Comparison of ENCODE assay signal across 28 mouse cellular contexts in genomic region chr11:3563853-3564252, GRCm38 (mm10). TPM values are rescaled to one million over a fixed set of nuclear protein-coding genes. Genes with fewer than 3 reads are reported as not detected.
DNase-seq lines count a peak whose midpoint lies in the region; ATAC-seq and TF ChIP-seq lines count a peak whose summit lies in the region.
"Had no signal": no experiment of that assay in that cellular context is flagged by ENCODE, and none has a peak within 500 bp of the region (broad histone marks: within the 10 kb centered on the region; RNA-seq: fewer than 3 reads in every experiment).

No protein-coding gene starts in this region.

- H3K27ac ChIP-seq in heart, embryonic 11.5 days (ENCODE audit: low read depth, low read length) = peak overlapping the region; percentile 70
- peak overlapping the region; percentile 4; the same call in 1 of the 2 replicates for H3K27ac ChIP-seq in kidney, adult 2 months (ENCODE audit: insufficient read depth, low read depth, low read length)
- H3K27ac ChIP-seq in lung, embryonic 16.5 days (ENCODE audit: low read length) = peak overlapping the region; percentile 68; the same call in 1 of the 2 replicates
- H3K27ac ChIP-seq in limb, embryonic 15.5 days = peak overlapping the region; percentile 80; the same call in 1 of the 2 replicates
- H3K27ac ChIP-seq: forebrain, embryonic 15.5 days; hindbrain, embryonic 15.5 days; layer of hippocampus, adult 2 months; liver, embryonic 14.5 days had no signal

- no peak overlapping the region for H3K4me3 ChIP-seq in heart, embryonic 11.5 days (ENCODE audit: low read depth, low read length)
- H3K4me3 ChIP-seq in kidney, adult 2 months (ENCODE audit: insufficient read depth, low read depth, low read length) = no peak overlapping the region
- H3K4me3 ChIP-seq in lung, embryonic 16.5 days (ENCODE audit: low read length) = no peak overlapping the region
- H3K4me3 ChIP-seq in limb, embryonic 15.5 days = no peak overlapping the region
- H3K4me3 ChIP-seq: embryonic facial prominence, embryonic 10.5 days; forebrain, embryonic 15.5 days; heart, adult 2 months; hindbrain, embryonic 15.5 days; layer of hippocampus, adult 2 months; myocyte; neural tube, embryonic 13.5 days had no signal

- no peaks in the 10 kb centered on the region for H3K9me3 ChIP-seq in heart, embryonic 11.5 days (replicated peaks; ENCODE audit: control insufficient read depth, low read length)
- H3K9me3 ChIP-seq in lung, embryonic 16.5 days (ENCODE audit: control insufficient read depth, low read length) = no peaks in the 10 kb centered on the region
- H3K9me3 ChIP-seq in limb, embryonic 15.5 days = no peaks in the 10 kb centered on the region
- H3K9me3 ChIP-seq: embryonic facial prominence, embryonic 10.5 days; forebrain, embryonic 15.5 days; G1E; hindbrain, embryonic 15.5 days; neural tube, embryonic 13.5 days had no signal

- H3K4me2 ChIP-seq in heart, embryonic 11.5 days = no peak overlapping the region
- no peak overlapping the region for H3K4me2 ChIP-seq in lung, embryonic 16.5 days (ENCODE audit: low read depth, low read length)
- no peak overlapping the region for H3K4me2 ChIP-seq in limb, embryonic 15.5 days
- H3K4me2 ChIP-seq: forebrain, embryonic 15.5 days; hindbrain, embryonic 15.5 days; lung, embryonic 14.5 days; neural tube, embryonic 13.5 days had no signal

- peaks cover 25% of the 10 kb centered on the region for H3K4me1 ChIP-seq in heart, embryonic 11.5 days (ENCODE audit: control insufficient read depth, insufficient read depth, low read length)
- H3K4me1 ChIP-seq in kidney, adult 2 months (ENCODE audit: control insufficient read depth, insufficient read depth, low read length) = peaks cover 4% of the 10 kb centered on the region; the same call in 1 of the 2 replicates
- H3K4me1 ChIP-seq in lung, embryonic 16.5 days (replicated peaks; ENCODE audit: control insufficient read depth, insufficient read depth, low read length) = peaks cover 18% of the 10 kb centered on the region; the same call in 1 of the 2 replicates
- H3K4me1 ChIP-seq in limb, embryonic 15.5 days = peaks cover 24% of the 10 kb centered on the region
- H3K4me1 ChIP-seq: forebrain, embryonic 15.5 days; hindbrain, embryonic 15.5 days; neural tube, embryonic 13.5 days had no signal

- 63% methylated on average over 6 of the region's 6 CpGs for WGBS in heart, embryonic 11.5 days (ENCODE audit: insufficient replicate concordance)
- WGBS in kidney, adult 2 months = 82% methylated on average over 6 of the region's 6 CpGs
- WGBS in lung, embryonic 16.5 days = 82% methylated on average over 6 of the region's 6 CpGs
- 88% methylated on average over 6 of the region's 6 CpGs for WGBS in limb, embryonic 15.5 days

- H3K9ac ChIP-seq in heart, embryonic 11.5 days (ENCODE audit: low read depth, low read length) = no peak overlapping the region
- H3K9ac ChIP-seq in lung, embryonic 16.5 days (ENCODE audit: low read length) = no peak overlapping the region
- no peak overlapping the region for H3K9ac ChIP-seq in limb, embryonic 15.5 days
- H3K9ac ChIP-seq: forebrain, embryonic 15.5 days; hindbrain, embryonic 15.5 days; liver, embryonic 14.5 days; lung, embryonic 14.5 days; neural tube, embryonic 13.5 days had no signal

- H3K27me3 ChIP-seq in heart, embryonic 11.5 days (ENCODE audit: control insufficient read depth, insufficient read depth, low read length) = no peaks in the 10 kb centered on the region
- no peaks in the 10 kb centered on the region for H3K27me3 ChIP-seq in kidney, adult 2 months (replicated peaks; ENCODE audit: control insufficient read depth, insufficient read depth, low read length)
- no peaks in the 10 kb centered on the region for H3K27me3 ChIP-seq in lung, embryonic 16.5 days (ENCODE audit: control insufficient read depth, insufficient read depth, low read depth, low read length)
- H3K27me3 ChIP-seq in limb, embryonic 15.5 days = no peaks in the 10 kb centered on the region
- H3K27me3 ChIP-seq: CH12.LX; forebrain, embryonic 15.5 days; hindbrain, embryonic 15.5 days; neural tube, embryonic 13.5 days; Patski had no signal

- intact Hi-C loops in heart, postnatal 25 days (cut with DNase I) = no loop called here

- no peaks in the 10 kb centered on the region for H3K36me3 ChIP-seq in heart, embryonic 11.5 days (ENCODE audit: control insufficient read depth, insufficient read depth, low read length)
- no peaks in the 10 kb centered on the region for H3K36me3 ChIP-seq in kidney, adult 2 months (ENCODE audit: control insufficient read depth, insufficient read depth, low read length)
- H3K36me3 ChIP-seq in lung, embryonic 16.5 days (ENCODE audit: control insufficient read depth, insufficient read depth, low read length) = no peaks in the 10 kb centered on the region
- H3K36me3 ChIP-seq in limb, embryonic 15.5 days = no peaks in the 10 kb centered on the region
- H3K36me3 ChIP-seq: embryonic facial prominence, embryonic 10.5 days; forebrain, embryonic 15.5 days; G1E; hindbrain, embryonic 15.5 days; neural tube, embryonic 13.5 days had no signal

- TF ChIP-seq CTCF in kidney, adult 2 months (conservative IDR thresholded peaks at IDR 0.05; ENCODE audit: insufficient read depth, insufficient read length, low read depth, low read length) = no peak

- no peak for ATAC-seq in heart, embryonic 11.5 days (replicated peaks; ENCODE audit: insufficient number of reproducible peaks, low FRiP score, low TSS enrichment)
- no peak for ATAC-seq in lung, embryonic 16.5 days (ENCODE audit: low read depth)
- no peak for ATAC-seq in limb, embryonic 15.5 days (ENCODE audit: insufficient number of reproducible peaks, low FRiP score, low TSS enrichment, low read depth)
- ATAC-seq in inflammation-experienced regulatory T-cells, adult 6 months = no peak
- ATAC-seq: forebrain, embryonic 15.5 days; midbrain, embryonic 16.5 days; Patski had no signal

- no peak for TF ChIP-seq POLR2A in kidney, adult 2 months (IDR thresholded peaks at IDR 0.05; ENCODE audit: low read depth, low read length)

- DNase-seq in heart, postnatal 25 days (ENCODE audit: low spot score) = no peak
- no peak for DNase-seq in kidney, adult 2 months
- DNase-seq in kidney, postnatal 10 days = no peak
- no peak for DNase-seq in lung, postnatal 25 days (ENCODE audit: low spot score)
- DNase-seq: adrenal gland, adult 2 months; cerebellum, adult 11-12 months; cerebellum, postnatal 10 days; gastrocnemius, postnatal 14 days; kidney, adult 8-10 months had no signal

RNA-seq across cellular contexts. Expression of gene Smtn, which starts 23.4 kb away (rescaled TPM):
- 66.9 and 72.9 TPM in 2 replicates for polyA plus RNA-seq in heart, embryonic 11.5 days (2014; fragmentation: Nextera tagmentation; extraction: Ambion mirVana)
- total RNA-seq in heart, postnatal 25 days (2021) = 100 to 1,000 TPM; 170 to 174 TPM
- polyA plus RNA-seq in kidney, adult 2 months (2012; rRNA removed) = 52.3 and 57.2 TPM in 2 replicates
- 110 and 121 TPM in 2 replicates for polyA plus RNA-seq in lung, embryonic 16.5 days (2015; fragmentation: Nextera tagmentation; extraction: Ambion mirVana)
- polyA plus RNA-seq in limb, embryonic 15.5 days (2015; fragmentation: Nextera tagmentation; extraction: Ambion mirVana) = 81.7 and 136 TPM in 2 replicates
- 1 to 10 TPM; 1.5 to 7.4 (median 4.3) TPM for polyA plus RNA-seq in inflammation-experienced regulatory T-cells, adult 6 months (2017; shearing (Covaris generic))
- total RNA-seq: G1E had no signal
- polyA plus RNA-seq: G1E had no signal

RNA-seq across cellular contexts. Expression of gene Selenom, which starts 49.4 kb away (rescaled TPM):
- polyA plus RNA-seq in heart, embryonic 11.5 days (2014; fragmentation: Nextera tagmentation; extraction: Ambion mirVana) = 122 and 127 TPM in 2 replicates
- 10 to 100 TPM; 40.6 to 44.9 TPM for total RNA-seq in heart, postnatal 25 days (2021)
- polyA plus RNA-seq in kidney, adult 2 months (2012; rRNA removed) = 136 and 163 TPM in 2 replicates
- polyA plus RNA-seq in lung, embryonic 16.5 days (2015; fragmentation: Nextera tagmentation; extraction: Ambion mirVana) = 110 and 116 TPM in 2 replicates
- 215 and 226 TPM in 2 replicates for polyA plus RNA-seq in limb, embryonic 15.5 days (2015; fragmentation: Nextera tagmentation; extraction: Ambion mirVana)
- polyA plus RNA-seq in inflammation-experienced regulatory T-cells, adult 6 months (2017; shearing (Covaris generic)) = 10 to 100 TPM in 1 of 3 experiments, 1 to 10 TPM in 2; 5.6 to 20.7 (median 8.1) TPM
- total RNA-seq: G1E; megakaryocyte-erythroid progenitor cell, adult 5-6 weeks had no signal
- polyA plus RNA-seq: G1E had no signal

RNA-seq across cellular contexts. Expression of gene Inpp5j, which starts 59.2 kb away (rescaled TPM):
- 6.5 and 7.0 TPM in 2 replicates for polyA plus RNA-seq in heart, embryonic 11.5 days (2014; fragmentation: Nextera tagmentation; extraction: Ambion mirVana)
- 10 to 100 TPM; 29.4 to 30.6 TPM for total RNA-seq in heart, postnatal 25 days (2021)
- polyA plus RNA-seq in kidney, adult 2 months (2012; rRNA removed) = 24.0 and 28.0 TPM in 2 replicates
- 1.6 and 1.7 TPM in 2 replicates for polyA plus RNA-seq in lung, embryonic 16.5 days (2015; fragmentation: Nextera tagmentation; extraction: Ambion mirVana)
- 0.65 and 0.79 TPM in 2 replicates for polyA plus RNA-seq in limb, embryonic 15.5 days (2015; fragmentation: Nextera tagmentation; extraction: Ambion mirVana)
- polyA plus RNA-seq in inflammation-experienced regulatory T-cells, adult 6 months (2017; shearing (Covaris generic)) = not detected
- total RNA-seq: CH12.LX; hematopoietic stem cell, adult 5-6 weeks; megakaryocyte-erythroid progenitor cell, adult 5-6 weeks had no signal
- polyA plus RNA-seq: G1E had no signal

Comparison
In these comparisons a context has a peak if more than half of its experiments do, and no peak if none do; other contexts are left out.
1. H3K27ac ChIP-seq: peak in every context shown above with its lines; median percentile 80 in limb, embryonic 15.5 days; 70 in heart, embryonic 11.5 days; 68 in lung, embryonic 16.5 days; 4 in kidney, adult 2 months.